Mouse (Mus musculus) CH12.LX (cell line): ENCODE data around the gene Dlg5. TPM values are rescaled to one million over a fixed set of nuclear protein-coding genes. Genes with fewer than 3 reads are reported as not detected.

Experiments used
- DNase-seq: peaks from one replicate; pipeline ENCODE4 v3.0.0-alpha.2; 2013; ENCODE audit errors: extremely low read depth
- H3K27ac ChIP-seq: 2 replicates; pipeline ENCODE4 v1.5.1; 2012; ENCODE audit warnings: low read depth, mild to moderate bottlenecking, control low read depth, moderate library complexity; ENCODE audit not compliant: insufficient read depth
- H3K27me3 ChIP-seq: replicated peaks from 2 replicates; pipeline ENCODE3; 2012; ENCODE audit warnings: inconsistent platforms
- H3K36me3 ChIP-seq, 2 experiments: replicated peaks in 1 of 2; 2 replicates each; pipeline versions ENCODE3 to v1.6.1; 2012; ENCODE audit warnings: inconsistent platforms in 1 of 2, low read length in 1 of 2, mild to moderate bottlenecking in 1 of 2, mixed read lengths in 1 of 2, moderate library complexity in 1 of 2; ENCODE audit not compliant: control insufficient read depth in 1 of 2, insufficient read depth in 1 of 2
- H3K4me1 ChIP-seq, 2 experiments: 2 replicates each; pipeline ENCODE4 v1.6.1; 2012; ENCODE audit warnings: inconsistent platforms in 1 of 2, moderate library complexity in 1 of 2; ENCODE audit not compliant: insufficient read depth in 2 of 2, control insufficient read depth in 1 of 2
- H3K4me2 ChIP-seq: 2 replicates; pipeline ENCODE4 v1.6.1; 2012; ENCODE audit warnings: low read depth, mild to moderate bottlenecking, control low read depth; ENCODE audit not compliant: poor library complexity, insufficient read depth, severe bottlenecking
- H3K4me3 ChIP-seq, 3 experiments: fragments of 150-350 bp in 1 of 3; sonication (generic) in 1 of 3; replicated peaks in 1 of 3; 2 replicates each; pipeline versions ENCODE3 to v1.5.1; 2011 to 2012; ENCODE audit warnings: low read depth in 2 of 3, low read length in 2 of 3, mild to moderate bottlenecking in 2 of 3, moderate library complexity in 2 of 3, control low read depth in 1 of 3, improper control_type of control experiment in 1 of 3, inconsistent platforms in 1 of 3, mixed read lengths in 1 of 3; ENCODE audit not compliant: poor library complexity in 1 of 3
- H3K79me2 ChIP-seq: replicated peaks from 2 replicates; pipeline ENCODE4 v1.6.1; 2012; ENCODE audit warnings: mild to moderate bottlenecking, moderate library complexity; ENCODE audit not compliant: control insufficient read depth, poor library complexity, insufficient read depth, severe bottlenecking; ENCODE audit errors: extremely low read depth
- H3K9ac ChIP-seq: 2 replicates; pipeline ENCODE4 v1.6.1; 2012; ENCODE audit warnings: low read depth, mild to moderate bottlenecking, control low read depth, moderate library complexity; ENCODE audit not compliant: insufficient read depth
- H3K9me3 ChIP-seq: replicated peaks from 2 replicates; pipeline ENCODE3; 2012; ENCODE audit warnings: low read length, inconsistent platforms, mixed read lengths
- CHD1 ChIP-seq: IDR thresholded peaks from 2 replicates; pipeline ENCODE4 v1.6.1; 2012; ENCODE audit warnings: low read depth, low read length, improper control_type of control experiment, inconsistent platforms
- E2F4 ChIP-seq: IDR thresholded peaks from 2 replicates; pipeline ENCODE4 v1.6.1; 2011; ENCODE audit warnings: low read depth, low read length, improper control_type of control experiment; ENCODE audit not compliant: insufficient replicate concordance
- ELF1 ChIP-seq: IDR thresholded peaks from 2 replicates; pipeline ENCODE4 v1.6.1; 2014; ENCODE audit warnings: low read depth, mild to moderate bottlenecking, inconsistent platforms, low read length, improper control_type of control experiment
- EP300 ChIP-seq: IDR thresholded peaks from 2 replicates; pipeline ENCODE4 v1.6.1; 2011; ENCODE audit warnings: low read length, improper control_type of control experiment
- IRF4 ChIP-seq: IDR thresholded peaks from 2 replicates; pipeline ENCODE4 v1.6.1; 2014; ENCODE audit warnings: low read depth, mild to moderate bottlenecking, inconsistent platforms, low read length, improper control_type of control experiment
- JUND ChIP-seq: conservative IDR thresholded peaks from 2 replicates; pipeline ENCODE4 v1.6.1; 2011; ENCODE audit warnings: low read depth, low read length, improper control_type of control experiment
- KAT2A ChIP-seq: IDR thresholded peaks from 2 replicates; pipeline ENCODE4 v1.6.1; 2012; ENCODE audit warnings: low read length, improper control_type of control experiment, inconsistent platforms; ENCODE audit not compliant: insufficient replicate concordance
- MEF2A ChIP-seq: IDR thresholded peaks from 2 replicates; pipeline ENCODE4 v1.6.1; 2014; ENCODE audit warnings: low read depth, mild to moderate bottlenecking, inconsistent platforms, low read length, improper control_type of control experiment, borderline replicate concordance
- MXI1 ChIP-seq: IDR thresholded peaks from 2 replicates; pipeline ENCODE4 v1.6.1; 2011; ENCODE audit warnings: mild to moderate bottlenecking, low read depth, low read length, improper control_type of control experiment
- NELFE ChIP-seq: IDR thresholded peaks from 2 replicates; pipeline ENCODE4 v1.6.1; 2011; ENCODE audit warnings: low read depth, low read length, improper control_type of control experiment
- NRF1 ChIP-seq: IDR thresholded peaks from 2 replicates; pipeline ENCODE4 v1.6.1; 2014; ENCODE audit warnings: low read depth, mild to moderate bottlenecking, inconsistent platforms, low read length, improper control_type of control experiment, moderate library complexity
- PAX5 ChIP-seq: IDR thresholded peaks from 2 replicates; pipeline ENCODE4 v1.6.1; 2012; ENCODE audit warnings: low read length, inconsistent platforms, mixed read lengths
- POLR2A ChIP-seq: IDR thresholded peaks from 2 replicates; pipeline ENCODE4 v1.6.1; 2011; ENCODE audit warnings: low read depth, mild to moderate bottlenecking, improper control_type of control experiment, low read length
- RAD21 ChIP-seq: IDR thresholded peaks from 2 replicates; pipeline ENCODE4 v1.6.1; 2011; ENCODE audit warnings: low read depth, mild to moderate bottlenecking, low read length, improper control_type of control experiment, moderate library complexity
- SIN3A ChIP-seq: IDR thresholded peaks from 2 replicates; pipeline ENCODE4 v1.6.1; 2012; ENCODE audit warnings: low read length, improper control_type of control experiment, inconsistent platforms
- SMC3 ChIP-seq: IDR thresholded peaks from 2 replicates; pipeline ENCODE4 v1.6.1; 2011; ENCODE audit warnings: low read depth, low read length, improper control_type of control experiment
- TBP ChIP-seq: conservative IDR thresholded peaks from 2 replicates; pipeline ENCODE4 v1.6.1; 2011; ENCODE audit warnings: low read depth, low read length, improper control_type of control experiment
- UBTF ChIP-seq: IDR thresholded peaks from 2 replicates; pipeline ENCODE4 v1.6.1; 2012; ENCODE audit warnings: low read depth, mild to moderate bottlenecking, inconsistent platforms, low read length, improper control_type of control experiment, moderate library complexity
- ZKSCAN1 ChIP-seq: IDR thresholded peaks from 2 replicates; pipeline ENCODE4 v1.6.1; 2012; ENCODE audit warnings: low read depth, inconsistent platforms, low read length, improper control_type of control experiment, borderline replicate concordance
- dilution Hi-C: fragments of 300-500 bp; cut with MboI; formaldehyde crosslinking; loops from 2 replicates; pipeline ENCODE4 v1.14.3; 2020; ENCODE audit warnings: low sequenced_read_pairs; ENCODE audit not compliant: extremely low pct_unique_long_range_greater_than_20kb, extremely low pct_ligation_motif_present
- in situ Hi-C: fragments of 300-500 bp; cut with MboI; formaldehyde crosslinking; loops from 3 replicates; pipeline ENCODE4 v1.14.3; 2019; ENCODE audit warnings: low sequenced_read_pairs, low pct_ligation_motif_present, low pct_unique_long_range_greater_than_20kb, mixed read lengths
- polyA plus RNA-seq: library from polyadenylated mRNA; unstranded; fragments of >175 nt; gene quantifications from 2 replicates; pipeline ENCODE4 v1.2.1, GENCODE M21; 2012; ENCODE audit warnings: low read depth; ENCODE audit not compliant: insufficient read length
- total RNA-seq, 2 experiments: library from RNA; depleted of rRNA; stranded (reverse); fragments of 300-350 nt in 1 of 2; fragments of >200 nt in 1 of 2; gene quantifications; 2 replicates each; pipeline ENCODE4 v1.2.3; 2012 to 2014

The Dlg5 gene
- total and polyA plus RNA-seq, 3 experiments: 0.07 to 0.76 TPM; not detected in 1

- H3K4me3 ChIP-seq: no peak overlapping the region
- H3K9ac ChIP-seq: no peak overlapping the region
- in situ Hi-C loops: no loop called here
- no peak for TF ChIP-seq JUND
- no peak for TF ChIP-seq NELFE
- TF ChIP-seq CHD1: no peak
- TF ChIP-seq, all 38 proteins: peak for 0
- Histone ChIP-seq H3K9me3 (peaks cover 64% of the 10 kb centered on the region), H3K79me2 (no peaks in the 10 kb centered on the region), H3K27me3 (peaks cover 51% of the 10 kb centered on the region), H3K4me1 (peaks cover 0 to 13% of the 10 kb centered on the region in 2 experiments; a peak in 2 of 4 replicates), H3K36me3 (no peaks in the 10 kb centered on the region), H3K27ac (no peak overlapping the region), H3K4me2 (no peak overlapping the region)
- no peak for DNase-seq
- dilution Hi-C loops: no loop called here
Measured at GRCm38 (mm10) chr14:24212861-24213260, 32.9 kb downstream of the Dlg5 start.

- Histone ChIP-seq H3K27me3 (peaks cover 45% of the 10 kb centered on the region), H3K36me3 (no peaks in the 10 kb centered on the region), H3K4me2 (no peak overlapping the region), H3K27ac (no peak overlapping the region), H3K4me3 (no peak overlapping the region), H3K9me3 (peaks cover 69% of the 10 kb centered on the region), H3K4me1 (no peaks in the 10 kb centered on the region), H3K9ac (no peak overlapping the region), H3K79me2 (no peaks in the 10 kb centered on the region)
- DNase-seq: no peak
- in situ Hi-C loops: no loop called here
- dilution Hi-C loops: no loop called here
- no peak for TF ChIP-seq POLR2A
- TF ChIP-seq PAX5: no peak
- TF ChIP-seq UBTF: no peak
- no peak for TF ChIP-seq SIN3A
- TF ChIP-seq KAT2A: no peak
- no peak for TF ChIP-seq SMC3
- TF ChIP-seq ZKSCAN1: no peak
- no peak for TF ChIP-seq RAD21
- TF ChIP-seq IRF4: no peak
- no peak for TF ChIP-seq TBP
- no peak for TF ChIP-seq MEF2A
- TF ChIP-seq EP300: no peak
Measured at GRCm38 (mm10) chr14:24207360-24207752, 38.4 kb downstream of the Dlg5 start.

- in situ Hi-C loops: no loop called here
- H3K27ac ChIP-seq: no peak overlapping the region
- no peaks in the 10 kb centered on the region for H3K36me3 ChIP-seq
- no peak overlapping the region for H3K9ac ChIP-seq
- H3K27me3 ChIP-seq: peaks cover 46% of the 10 kb centered on the region
- H3K4me3 ChIP-seq: no peak overlapping the region
- H3K9me3 ChIP-seq: peaks cover 71% of the 10 kb centered on the region
- H3K4me1 ChIP-seq: no peaks in the 10 kb centered on the region
- no peak for DNase-seq
- no peaks in the 10 kb centered on the region for H3K79me2 ChIP-seq
- TF ChIP-seq NRF1 (no peak), SMC3 (no peak), MXI1 (no peak), EP300 (no peak), RAD21 (no peak), MEF2A (no peak), KAT2A (no peak), E2F4 (no peak), ELF1 (no peak)
- no peak overlapping the region for H3K4me2 ChIP-seq
- dilution Hi-C loops: no loop called here
Measured at GRCm38 (mm10) chr14:24206736-24207359, 38.9 kb downstream of the Dlg5 start.
